Mouse (Mus musculus) liver (tissue): Measurements from ENCODE around the gene Tmem87b.

Experiments used
- DNase-seq: peaks from one replicate; pipeline ENCODE4 v3.0.0-alpha.2; 2020; ENCODE audit warnings: mixed read lengths

Gene Tmem87b

GRCm38 (mm10) chr2:128820631-128821030, 2.7 kb downstream of the Tmem87b start:
- DNase-seq: no peak

DNA sequence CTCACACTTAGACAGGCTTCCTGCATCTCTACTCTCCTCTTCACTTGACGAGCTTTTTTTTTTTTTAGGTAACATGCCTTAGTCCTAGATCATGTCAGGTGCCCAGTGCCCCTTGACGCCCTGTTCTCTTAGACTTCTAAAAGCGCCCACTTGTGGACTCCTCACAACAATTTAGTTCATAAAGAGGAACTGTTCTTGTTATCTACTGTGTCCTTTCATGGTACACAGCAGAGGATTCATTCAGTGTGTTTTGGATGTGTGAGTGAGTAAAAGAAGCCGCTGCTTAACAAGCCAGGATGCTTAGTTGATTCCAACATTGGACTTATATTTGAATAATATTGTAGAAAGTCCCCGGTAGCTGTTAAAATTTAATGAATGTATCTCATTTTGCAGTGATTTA, 6.0 kb downstream of the Tmem87b start:
- no peak for DNase-seq

- no peak for DNase-seq
These were observed 9.9 kb downstream of the Tmem87b start for GRCm38 (mm10) chr2:128827787-128828186.

GRCm38 (mm10) chr2:128832611-128833010, 14.7 kb downstream of the Tmem87b start:
- DNase-seq: no peak

- no peak for DNase-seq
These were observed 15.1 kb downstream of the Tmem87b start for GRCm38 (mm10) chr2:128833035-128833434.

DNA sequence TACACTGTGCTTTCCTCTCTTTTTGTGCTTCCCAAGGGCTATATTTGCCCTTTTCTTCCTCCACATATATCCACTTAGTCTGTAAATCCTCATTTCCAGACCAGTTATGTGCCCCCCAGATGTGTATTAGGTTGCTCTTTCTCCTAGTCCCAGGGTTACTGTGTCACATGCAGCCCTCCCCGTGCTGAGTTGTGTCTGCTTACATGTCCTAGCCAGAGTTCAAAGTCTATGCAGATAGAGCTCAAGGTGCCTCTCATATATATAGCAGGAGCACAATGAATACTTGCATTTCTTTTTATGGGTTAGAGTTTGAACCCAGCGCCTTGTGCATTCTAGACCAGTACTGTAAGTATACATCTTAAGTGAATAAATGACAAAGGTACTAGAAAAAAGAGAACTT, 15.5 kb downstream of the Tmem87b start:
- DNase-seq: no peak

DNA sequence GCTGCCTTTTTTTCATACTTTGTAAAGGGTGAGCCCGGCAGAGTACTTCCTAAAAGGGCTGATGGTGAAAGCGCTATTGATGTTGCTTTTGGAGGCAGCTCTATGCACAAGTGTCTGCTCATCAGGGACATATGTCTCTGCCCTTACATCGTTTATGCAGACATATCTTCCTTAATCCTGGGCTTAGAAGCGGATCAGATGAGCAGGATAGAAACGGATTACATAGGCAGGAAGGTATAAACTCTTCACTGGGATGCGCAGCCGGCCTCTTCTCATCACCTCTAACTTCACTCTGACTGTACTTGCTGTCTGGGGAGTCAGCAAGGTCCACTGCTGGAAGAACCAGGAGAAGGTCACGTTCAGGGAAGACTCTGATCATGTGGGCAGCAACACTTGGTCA, 19.6 kb downstream of the Tmem87b start:
- DNase-seq: no peak

- DNase-seq: no peak
These were observed 20.7 kb downstream of the Tmem87b start for GRCm38 (mm10) chr2:128838611-128839010.

GRCm38 (mm10) chr2:128839501-128839900, 21.6 kb downstream of the Tmem87b start:
- no peak for DNase-seq

DNA sequence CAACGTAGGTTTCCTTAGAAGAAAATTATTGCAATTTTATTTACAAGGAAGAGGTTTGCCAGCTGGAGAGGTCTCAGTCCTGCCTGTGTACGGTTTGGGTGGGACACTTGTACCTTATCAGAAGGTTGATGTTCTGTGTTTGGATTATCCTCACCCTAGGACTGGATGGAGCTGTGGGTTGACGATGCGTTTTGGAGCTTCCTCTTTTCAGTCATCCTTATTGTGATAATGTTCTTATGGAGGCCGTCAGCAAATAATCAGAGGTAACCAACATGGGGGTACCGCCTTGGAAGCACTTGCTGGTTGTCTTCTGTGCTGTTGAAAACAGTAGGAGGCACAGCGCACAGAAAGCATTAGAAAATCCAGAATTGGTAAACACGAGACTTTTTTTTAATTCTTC, 24.5 kb downstream of the Tmem87b start:
- DNase-seq: no peak

DNA sequence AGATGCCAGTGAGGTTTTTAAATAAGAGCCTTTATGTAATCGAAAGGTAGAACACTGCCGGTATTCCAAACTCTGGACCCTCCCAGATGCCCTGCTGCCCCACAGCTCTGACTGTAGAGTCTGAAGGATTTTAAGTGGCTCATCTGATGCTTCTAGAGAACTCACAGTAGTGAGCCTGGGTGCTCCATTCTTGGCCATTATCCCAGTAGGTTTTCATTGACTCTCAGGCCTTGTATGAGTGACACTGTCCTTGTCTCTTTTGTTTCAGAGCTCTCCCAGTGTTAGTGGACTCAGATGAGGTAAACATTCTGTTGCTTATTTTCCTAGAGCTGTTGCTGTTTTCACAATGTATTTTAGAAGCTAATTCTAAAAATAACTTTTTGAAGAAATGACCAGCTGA, 32.1 kb downstream of the Tmem87b start:
- no peak for DNase-seq

DNA sequence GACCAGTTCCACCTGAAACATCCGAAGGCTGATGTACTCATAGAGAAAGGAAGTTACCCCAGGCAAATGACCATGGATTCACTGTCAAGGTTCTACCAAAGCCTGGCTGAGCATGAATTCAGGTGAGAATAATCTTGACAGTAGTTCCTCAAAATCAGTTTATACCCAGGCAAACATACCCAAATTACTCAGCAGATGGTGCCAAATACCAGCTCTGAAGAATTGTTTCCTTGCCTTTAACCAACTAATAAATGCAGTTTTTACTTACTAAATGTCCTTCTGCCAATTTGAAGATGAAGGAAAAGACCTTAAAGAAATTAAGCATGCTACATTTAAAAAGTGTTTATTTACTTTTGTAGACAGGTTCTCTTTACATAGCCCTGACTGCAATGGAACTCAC, 38.8 kb downstream of the Tmem87b start:
- DNase-seq: no peak

GRCm38 (mm10) chr2:128858962-128859361, 41.0 kb downstream of the Tmem87b start:
- no peak for DNase-seq

GRCm38 (mm10) chr2:128859861-128860260, 41.9 kb downstream of the Tmem87b start:
- no peak for DNase-seq

DNA sequence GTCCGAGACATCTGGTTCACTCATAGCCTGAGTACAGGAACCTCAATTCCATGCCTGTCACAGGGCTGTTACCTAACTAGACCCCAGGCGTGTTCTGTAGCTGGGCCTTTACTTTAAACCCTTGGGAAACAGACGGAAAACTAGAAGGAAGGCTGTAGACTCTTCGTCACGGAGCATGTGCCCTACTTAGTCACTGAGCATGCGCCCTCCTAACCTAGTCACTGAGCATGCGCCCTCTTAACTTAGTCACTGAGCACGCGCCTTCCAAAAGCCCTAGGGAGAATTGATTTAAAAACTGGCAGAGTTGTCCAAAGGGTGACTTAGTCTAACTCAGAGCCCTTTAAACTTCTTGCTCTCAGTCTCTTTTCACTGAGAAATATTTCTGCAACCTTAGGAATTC, 44.7 kb downstream of the Tmem87b start, which contains the start of gene Fbln7:
Gene Fbln7 (plus strand): TSS at position 346 of the 400 bp plus-strand sequence.
- no peak for DNase-seq

DNA sequence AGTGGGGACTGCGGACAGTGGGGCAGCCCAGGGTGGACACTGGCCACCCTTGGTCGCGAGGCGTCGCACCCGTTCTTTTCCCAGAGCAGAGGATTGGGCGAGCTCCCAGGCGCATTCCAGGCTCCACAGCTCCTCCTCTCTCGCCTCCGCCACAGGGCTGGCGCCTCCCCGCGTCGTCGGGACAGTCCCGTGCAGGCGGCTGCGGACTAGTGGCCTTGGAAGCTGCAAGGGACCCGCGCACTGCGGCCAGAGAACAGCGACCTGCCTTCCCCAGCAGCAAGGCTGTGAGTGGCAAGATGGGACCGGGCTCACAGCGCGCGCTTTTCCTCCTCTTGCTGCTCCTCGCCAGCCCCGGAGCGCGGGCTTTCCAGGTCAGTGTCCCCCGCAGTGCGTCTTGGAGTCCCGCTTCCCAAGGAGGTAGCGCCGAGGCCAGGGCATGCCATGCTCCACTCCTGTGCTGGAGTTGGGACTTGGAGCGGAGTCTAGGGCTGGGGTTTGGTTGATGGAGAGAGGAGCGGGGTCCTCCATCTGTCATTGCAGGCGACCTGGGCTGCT, 45.9 kb downstream of the Tmem87b start:
- peak; percentile 46 for DNase-seq

- no peak for DNase-seq
These were observed 47.1 kb downstream of the Tmem87b start for GRCm38 (mm10) chr2:128865061-128865460.

GRCm38 (mm10) chr2:128871656-128872055, 53.7 kb downstream of the Tmem87b start:
- DNase-seq: no peak

GRCm38 (mm10) chr2:128872256-128872655, 54.3 kb downstream of the Tmem87b start:
- no peak for DNase-seq

- no peak for DNase-seq
These were observed 57.6 kb downstream of the Tmem87b start for GRCm38 (mm10) chr2:128875526-128875925.

DNA sequence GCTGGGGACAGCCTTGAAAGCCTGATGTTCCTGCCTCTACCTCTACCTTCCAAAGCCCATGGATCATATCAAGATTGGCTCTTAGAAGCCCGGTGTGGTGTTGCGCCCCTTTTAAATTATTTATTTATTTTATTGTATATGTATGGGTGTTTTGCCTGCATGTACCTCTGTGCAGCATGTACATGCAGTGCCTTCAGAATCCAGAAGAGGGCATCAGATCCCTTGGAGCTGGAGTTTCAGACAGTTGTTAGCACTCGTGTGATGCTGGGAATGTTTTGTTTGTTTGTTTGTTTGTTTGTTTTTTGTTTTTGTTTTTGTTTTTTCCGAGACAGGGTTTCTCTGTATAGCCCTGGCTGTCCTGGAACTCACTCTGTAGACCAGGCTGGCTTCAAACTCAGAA, 63.3 kb downstream of the Tmem87b start:
- DNase-seq: peak; percentile 24

GRCm38 (mm10) chr2:128885225-128885811, 67.4 kb downstream of the Tmem87b start:
- no peak for DNase-seq

DNA sequence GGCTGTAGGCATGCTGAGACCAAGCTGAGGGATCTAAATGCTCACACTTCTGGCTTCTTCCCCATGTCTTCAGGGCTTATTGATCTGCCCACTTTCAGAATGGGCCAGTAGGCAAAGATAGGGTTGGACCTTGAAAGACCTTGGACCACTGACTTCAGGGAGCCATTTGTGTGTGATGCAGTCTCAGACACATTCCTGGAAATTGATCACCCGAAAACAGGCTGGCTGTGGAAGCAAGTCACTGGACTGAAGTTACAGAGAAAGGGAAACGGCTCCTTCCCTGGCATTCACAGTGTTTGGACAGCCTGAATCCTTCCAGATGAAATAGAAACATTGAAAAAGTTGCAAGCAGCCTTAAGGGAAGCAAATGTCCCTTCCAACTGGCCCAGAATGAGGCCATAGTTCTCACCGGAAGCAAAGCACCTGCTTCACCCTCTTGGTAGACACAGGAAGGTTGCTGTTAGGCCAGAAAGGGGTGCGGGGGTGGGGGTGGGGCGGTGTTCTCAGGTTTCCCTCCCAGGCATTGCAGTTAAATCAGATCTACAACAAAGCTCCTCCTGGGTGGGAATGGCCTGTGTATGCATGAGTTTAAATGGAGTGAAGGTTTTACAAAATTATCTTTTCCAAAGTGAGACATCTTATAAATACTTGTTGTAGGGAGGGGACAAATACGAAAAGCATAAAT, 70.1 kb downstream of the Tmem87b start:
- no peak for DNase-seq

GRCm38 (mm10) chr2:128890661-128891335, 72.9 kb downstream of the Tmem87b start:
- DNase-seq: no peak
